Mouse (Mus musculus): ENCODE measurements around the gene Rbm28. TPM values are rescaled to one million over a fixed set of nuclear protein-coding genes. Genes with fewer than 3 reads are reported as not detected.
"Not testable (repeated sequence)": the region's sequence is repeated elsewhere in the genome, so short reads cannot be mapped to it uniquely, and the experiment has no call there.

Gene Rbm28
- total RNA-seq, 2 experiments from 2014 or later: 29.2 to 33.9 TPM

GRCm38 (mm10) chr6:29195146-29195545 is 30.3 kb upstream of the Rbm28 start:
- no peak for ATAC-seq (ENCODE audit: poor library complexity, severe bottlenecking)

- ATAC-seq (ENCODE audit: poor library complexity, severe bottlenecking): no peak
Observed at GRCm38 (mm10) chr6:29193961-29194750, 29.4 kb upstream of the Rbm28 start.

- no peak for ATAC-seq (ENCODE audit: poor library complexity, severe bottlenecking)
Observed at GRCm38 (mm10) chr6:29187936-29188335, 23.1 kb upstream of the Rbm28 start.

- no peak for ATAC-seq (ENCODE audit: poor library complexity, severe bottlenecking)
Observed at GRCm38 (mm10) chr6:29179843-29180242, 15.0 kb upstream of the Rbm28 start.

- ATAC-seq (ENCODE audit: poor library complexity, severe bottlenecking): no peak
Observed at GRCm38 (mm10) chr6:29178888-29179658, 14.3 kb upstream of the Rbm28 start, which contains the start of gene Prrt4. TSS of gene Prrt4 (minus strand) at chr6:29179584.

- no peak for ATAC-seq (ENCODE audit: poor library complexity, severe bottlenecking)
Observed at GRCm38 (mm10) chr6:29177901-29178879, 13.4 kb upstream of the Rbm28 start.

- ATAC-seq (ENCODE audit: poor library complexity, severe bottlenecking): no peak
Observed at GRCm38 (mm10) chr6:29175113-29175512, 10.3 kb upstream of the Rbm28 start.

GRCm38 (mm10) chr6:29174368-29174767 is 9.6 kb upstream of the Rbm28 start:
- no peak for ATAC-seq (ENCODE audit: poor library complexity, severe bottlenecking)

- ATAC-seq (ENCODE audit: poor library complexity, severe bottlenecking): peak; percentile 77
Observed at GRCm38 (mm10) chr6:29170952-29171388, 6.2 kb upstream of the Rbm28 start.

GRCm38 (mm10) chr6:29170063-29170921 is 5.5 kb upstream of the Rbm28 start:
- peak; percentile 67 for ATAC-seq (ENCODE audit: poor library complexity, severe bottlenecking)

- ATAC-seq (ENCODE audit: poor library complexity, severe bottlenecking): no peak
Observed at GRCm38 (mm10) chr6:29169675-29170062, 4.9 kb upstream of the Rbm28 start.

GRCm38 (mm10) chr6:29168871-29169270 is 4.1 kb upstream of the Rbm28 start:
- ATAC-seq (ENCODE audit: poor library complexity, severe bottlenecking): no peak

- ATAC-seq (ENCODE audit: poor library complexity, severe bottlenecking): 0 out of 2 replicates have a peak, but pooled peaks have one; percentile 11
Observed at GRCm38 (mm10) chr6:29166196-29166595, 1.4 kb upstream of the Rbm28 start.

- not testable (repeated sequence) for ATAC-seq (ENCODE audit: poor library complexity, severe bottlenecking)
Observed at GRCm38 (mm10) chr6:29161291-29161690, 3.5 kb downstream of the Rbm28 start.

- no peak for ATAC-seq (ENCODE audit: poor library complexity, severe bottlenecking)
Observed at GRCm38 (mm10) chr6:29160786-29161185, 4.0 kb downstream of the Rbm28 start.

- no peak for ATAC-seq (ENCODE audit: poor library complexity, severe bottlenecking)
Observed at GRCm38 (mm10) chr6:29156326-29156725, 8.5 kb downstream of the Rbm28 start.

GRCm38 (mm10) chr6:29150001-29150400 is 14.8 kb downstream of the Rbm28 start:
- no peak for ATAC-seq (ENCODE audit: poor library complexity, severe bottlenecking)

- no peak for ATAC-seq (ENCODE audit: poor library complexity, severe bottlenecking)
Observed at GRCm38 (mm10) chr6:29147407-29148010, 17.3 kb downstream of the Rbm28 start.

GRCm38 (mm10) chr6:29146641-29147040 is 18.2 kb downstream of the Rbm28 start:
- ATAC-seq (ENCODE audit: poor library complexity, severe bottlenecking): no peak
